Mouse (Mus musculus) embryonic facial prominence, embryonic 15.5 days (tissue): ENCODE data around the gene Pla2g6. TPM values are rescaled to one million over a fixed set of nuclear protein-coding genes. Genes with fewer than 3 reads are reported as not detected.

Source experiments
- ATAC-seq: fragments of 200-750 bp; cut with Nextera tagmentation; 2 replicates; pipeline ENCODE4 v1.8.0; 2017; ENCODE audit warnings: low read depth, moderate TSS enrichment; ENCODE audit not compliant: insufficient number of reproducible peaks, low FRiP score, low TSS enrichment
- H3K27ac ChIP-seq: fragments of 300-500 bp; sonication (generic); replicated peaks from 2 replicates; pipeline ENCODE4 v1.5.1; 2015; ENCODE audit warnings: mild to moderate bottlenecking, inconsistent platforms
- H3K27me3 ChIP-seq: fragments of 300-500 bp; sonication (generic); 2 replicates; pipeline ENCODE4 v1.6.1; 2015; ENCODE audit warnings: inconsistent platforms
- H3K36me3 ChIP-seq: fragments of 300-500 bp; sonication (generic); 2 replicates; pipeline ENCODE4 v1.6.1; 2015; ENCODE audit warnings: mild to moderate bottlenecking, inconsistent platforms
- H3K4me1 ChIP-seq: fragments of 300-500 bp; sonication (generic); 2 replicates; pipeline ENCODE4 v1.6.1; 2015; ENCODE audit warnings: inconsistent platforms
- H3K4me2 ChIP-seq: fragments of 300-500 bp; sonication (generic); replicated peaks from 2 replicates; pipeline ENCODE4 v1.6.1; 2015; ENCODE audit warnings: mild to moderate bottlenecking, inconsistent platforms
- H3K4me3 ChIP-seq: fragments of 300-500 bp; sonication (generic); replicated peaks from 2 replicates; pipeline ENCODE4 v1.5.1; 2015; ENCODE audit warnings: mild to moderate bottlenecking, inconsistent platforms
- H3K9ac ChIP-seq: fragments of 300-500 bp; sonication (generic); 2 replicates; pipeline ENCODE4 v1.6.1; 2015; ENCODE audit warnings: inconsistent platforms
- H3K9me3 ChIP-seq: fragments of 300-500 bp; sonication (generic); replicated peaks from 2 replicates; pipeline ENCODE4 v1.6.1; 2016; ENCODE audit warnings: inconsistent platforms
- WGBS: fragments of 180-500 bp; shearing (Covaris S2); methylation state at CpG from one replicate; pipeline ENCODE4 v1.1.7; 2015; 5-methylcytosine and 5-hydroxymethylcytosine counted together
- polyA plus RNA-seq: library from polyadenylated mRNA; unstranded; fragments of >200 nt; fragmentation: Nextera tagmentation; extraction: Ambion mirVana; gene quantifications from 2 replicates; pipeline ENCODE4 v1.2.1, GENCODE M21; 2015

Pla2g6 gene
- polyA plus RNA-seq, 1 experiment from 2014 or later, result 17.0 TPM

DNA sequence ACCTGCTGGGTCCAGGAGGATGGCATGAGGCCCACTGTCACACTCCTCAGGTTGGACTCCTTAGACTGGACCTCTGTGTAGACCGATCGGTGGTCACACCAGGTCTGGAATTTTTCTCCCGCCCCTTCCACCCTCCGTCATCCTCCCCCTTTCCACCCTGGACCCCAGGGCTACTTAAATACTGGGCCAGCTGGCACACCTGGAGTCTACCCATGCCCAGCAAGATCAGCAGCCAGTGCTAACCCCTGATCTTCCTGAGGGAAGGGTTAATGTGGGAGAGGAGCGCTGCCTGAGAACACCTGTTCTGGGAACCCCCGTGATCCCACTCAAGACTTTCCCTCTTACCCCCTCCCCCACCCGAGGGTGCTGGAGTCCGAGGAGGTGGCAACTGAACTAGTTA lies 20.5 kb upstream of the Pla2g6 start:
- Histone ChIP-seq H3K27ac (0 out of 2 replicates have a peak overlapping the region, but pooled peaks have one; percentile 98), H3K27me3 (no peaks in the 10 kb centered on the region), H3K36me3 (no peaks in the 10 kb centered on the region), H3K9ac (peak overlapping the region; percentile 74; the same call in 1 of the 2 replicates), H3K4me3 (peak overlapping the region; percentile 81), H3K4me1 (peaks cover 29% of the 10 kb centered on the region), H3K4me2 (peak overlapping the region; percentile 91), H3K9me3 (no peaks in the 10 kb centered on the region)
- 66% methylated on average over 8 of the region's 8 CpGs for WGBS
- ATAC-seq, result no peak

DNA sequence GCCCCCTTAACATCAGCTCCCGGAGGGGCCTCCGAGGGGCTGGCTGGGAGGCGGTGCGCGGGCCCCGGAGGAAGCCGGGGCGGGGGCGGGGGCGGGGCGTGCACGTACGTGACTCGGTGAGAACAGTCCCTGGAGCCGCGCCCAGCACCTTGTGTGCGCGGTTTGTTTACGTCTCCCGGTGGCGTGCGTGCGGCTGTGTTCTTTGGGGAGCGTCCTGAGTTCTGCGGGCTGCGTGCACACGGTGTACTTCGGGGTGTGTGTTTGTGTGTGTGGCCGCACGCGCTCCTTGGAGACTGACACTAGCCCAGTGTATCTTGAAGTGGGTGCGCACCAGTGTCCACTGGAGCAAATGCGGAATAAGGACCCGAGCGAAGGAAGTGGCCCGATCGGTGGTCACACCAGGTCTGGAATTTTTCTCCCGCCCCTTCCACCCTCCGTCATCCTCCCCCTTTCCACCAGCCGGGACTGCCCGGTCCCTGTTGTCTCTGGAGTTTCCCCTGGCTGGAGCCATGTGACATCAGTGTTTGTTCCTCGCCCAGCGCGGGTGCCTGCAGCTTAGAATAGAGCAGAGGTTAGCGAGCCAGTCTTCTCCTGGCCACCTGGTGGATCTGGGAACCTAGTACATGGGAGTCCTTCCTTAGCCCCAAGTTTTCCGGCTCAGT lies 19.8 kb upstream of the Pla2g6 start:
- ATAC-seq, result peak; percentile 84
- H3K27ac ChIP-seq, result peak overlapping the region; percentile 98
- no peaks in the 10 kb centered on the region for H3K36me3 ChIP-seq
- no peaks in the 10 kb centered on the region for H3K27me3 ChIP-seq
- H3K4me3 ChIP-seq, result peak overlapping the region; percentile 81
- 1% methylated on average over 46 of the region's 46 CpGs for WGBS
- H3K4me1 ChIP-seq, result peaks cover 29% of the 10 kb centered on the region
- peak overlapping the region; percentile 91 for H3K4me2 ChIP-seq
- H3K9ac ChIP-seq, result peak overlapping the region; percentile 74
- H3K9me3 ChIP-seq, result no peaks in the 10 kb centered on the region

DNA sequence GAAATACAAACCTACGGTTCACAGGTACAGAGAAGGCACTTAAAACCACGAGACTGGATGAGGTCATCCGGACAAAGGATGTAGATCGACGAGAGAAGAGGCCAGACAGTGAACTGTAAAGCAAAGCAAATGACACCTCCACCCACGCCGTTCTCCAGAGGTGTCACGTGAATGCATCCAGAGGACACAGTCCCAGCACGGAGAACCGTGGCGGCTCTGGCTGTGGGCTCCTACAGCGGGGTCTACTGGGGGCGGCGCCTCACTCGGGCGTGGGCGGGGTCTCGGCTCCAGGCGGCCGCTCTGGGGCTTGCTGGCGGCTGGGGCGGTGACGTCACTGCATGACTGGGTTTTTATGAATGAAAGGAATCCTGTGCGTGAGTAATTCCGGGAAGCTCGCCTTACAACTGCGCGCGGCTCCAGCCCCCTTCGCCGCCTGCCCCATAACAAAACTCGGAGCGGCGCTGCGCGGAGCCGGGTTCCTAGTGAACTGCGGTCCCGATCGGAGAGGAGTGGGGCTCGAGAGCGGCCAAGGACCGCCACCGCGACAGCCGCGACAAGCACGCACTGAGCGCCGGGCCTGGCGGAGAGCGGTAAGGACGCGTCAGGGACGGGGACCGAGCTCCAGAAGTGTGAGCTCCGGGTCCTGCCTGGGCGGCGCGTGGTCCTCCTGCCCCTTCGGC lies 19.1 kb upstream of the Pla2g6 start:
- Histone ChIP-seq H3K4me2 (peak overlapping the region; percentile 91), H3K27ac (peak overlapping the region; percentile 98)
- under 1% methylated on average over 61 of the region's 61 CpGs for WGBS

DNA sequence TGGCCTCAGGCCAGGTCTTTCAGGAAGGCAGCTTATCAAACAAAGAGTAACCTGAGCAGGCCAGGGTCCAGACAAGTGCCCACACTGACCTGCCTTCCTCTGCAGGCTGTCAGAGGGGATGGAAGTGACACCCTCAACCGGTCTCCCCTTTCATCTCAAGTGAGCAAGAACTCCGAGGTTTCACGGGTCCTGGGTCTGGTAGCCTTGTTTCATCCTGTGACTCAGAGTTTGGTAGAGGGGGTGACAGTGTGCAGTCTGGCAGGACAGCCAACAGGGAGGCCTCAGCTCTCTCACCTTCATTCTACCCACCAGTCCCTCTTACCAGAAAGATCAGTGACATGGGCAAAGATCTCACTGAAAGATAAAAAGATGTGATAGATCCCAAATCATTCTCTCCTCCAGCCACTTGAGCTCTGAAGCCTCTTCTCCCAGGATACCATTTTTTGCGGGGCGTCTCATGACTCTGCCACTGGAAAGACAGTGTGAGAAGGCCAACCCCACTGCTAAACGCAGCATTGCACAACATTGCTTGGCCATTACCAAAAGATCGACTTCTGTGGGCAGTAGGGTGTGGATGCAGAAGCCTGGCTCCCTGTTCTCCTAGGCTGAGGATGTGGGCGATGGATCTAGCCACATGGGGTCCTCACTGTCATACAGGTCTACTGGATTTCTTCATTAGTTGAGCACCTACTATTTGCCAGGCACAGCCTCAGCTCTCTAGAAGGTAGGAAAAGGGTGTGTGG lies 18.0 kb upstream of the Pla2g6 start, which contains the start of gene Maff:
TSS of gene Maff (plus strand) at position 571 of the 743 bp plus-strand sequence.
- Histone ChIP-seq H3K9ac (peak within 1 kb of the TSS; percentile 74), H3K4me1 (peaks cover 17% of the 10 kb centered on the region), H3K9me3 (no peaks in the 10 kb centered on the region), H3K27me3 (no peaks in the 10 kb centered on the region), H3K36me3 (no peaks in the 10 kb centered on the region), H3K4me3 (peak within 1 kb of the TSS; percentile 81), H3K27ac (peak within 1 kb of the TSS; percentile 98), H3K4me2 (peak within 1 kb of the TSS; percentile 91)
- WGBS, result 49% methylated on average over 8 of the region's 8 CpGs
- no peak for ATAC-seq

More for the DNA sequence above, 19.1 kb upstream of the Pla2g6 start:
- Histone ChIP-seq H3K27me3 (no peaks in the 10 kb centered on the region), H3K4me3 (peak overlapping the region; percentile 81), H3K4me1 (peaks cover 28% of the 10 kb centered on the region), H3K9me3 (no peaks in the 10 kb centered on the region), H3K36me3 (no peaks in the 10 kb centered on the region), H3K9ac (peak overlapping the region; percentile 74)
- ATAC-seq, result peak; percentile 86

DNA sequence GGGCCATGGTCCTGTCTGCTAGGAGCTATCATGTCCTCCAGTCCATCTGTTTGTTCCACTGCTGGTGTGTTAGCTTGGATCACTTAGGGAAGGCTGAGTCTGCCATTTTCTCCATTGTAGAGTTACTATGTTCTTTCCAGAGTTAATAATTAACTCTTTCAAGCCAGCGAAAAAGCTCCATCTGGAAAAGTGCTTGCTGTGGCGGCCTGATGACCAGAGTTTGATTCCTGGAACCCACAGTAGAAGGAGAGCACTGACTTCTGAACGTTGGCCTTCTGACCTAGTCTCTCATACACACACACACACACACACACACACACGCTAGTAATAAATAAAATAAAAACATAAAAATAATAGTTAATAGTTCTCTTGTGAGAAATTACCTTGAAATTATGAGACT lies 16.4 kb upstream of the Pla2g6 start:
- WGBS, result 77% methylated on average over 4 of the region's 4 CpGs
- Histone ChIP-seq H3K9ac (no peak overlapping the region), H3K9me3 (no peaks in the 10 kb centered on the region), H3K36me3 (no peaks in the 10 kb centered on the region), H3K4me3 (no peak overlapping the region), H3K27me3 (no peaks in the 10 kb centered on the region), H3K27ac (no peak overlapping the region), H3K4me1 (peaks cover 12% of the 10 kb centered on the region), H3K4me2 (no peak overlapping the region)
- no peak for ATAC-seq

DNA sequence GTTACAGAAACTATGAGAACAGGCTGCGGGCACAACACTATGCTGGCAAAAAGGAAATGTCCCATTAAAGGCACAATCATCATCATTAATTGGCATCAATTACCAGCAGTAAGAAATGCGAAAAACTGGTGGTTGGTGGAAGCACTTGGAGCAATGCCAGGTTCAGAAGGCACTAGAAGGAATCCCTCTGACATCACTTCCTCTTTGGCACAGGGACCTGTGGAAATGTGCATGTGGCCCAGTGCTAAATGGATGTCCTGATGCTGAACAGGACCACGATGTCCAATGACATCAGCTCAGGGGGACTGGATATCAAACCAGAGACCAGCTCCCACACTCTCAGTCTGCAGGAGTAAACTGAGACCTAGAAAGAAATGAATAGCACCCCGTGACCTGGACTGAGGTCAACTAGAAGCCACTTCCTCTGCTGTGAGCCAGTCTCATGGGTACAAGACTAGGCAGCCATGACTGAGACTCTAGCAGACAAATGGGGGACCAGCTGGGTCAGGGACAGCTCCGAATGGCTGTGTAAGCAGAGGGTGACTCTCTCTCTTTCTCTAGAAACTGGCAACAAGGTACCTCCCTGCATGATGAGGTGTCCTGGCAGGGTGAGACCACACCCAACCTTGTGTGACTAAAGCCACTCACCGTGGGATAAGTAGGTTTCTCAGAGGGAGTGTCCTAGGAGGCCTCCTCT lies 14.6 kb upstream of the Pla2g6 start:
- Histone ChIP-seq H3K9ac (no peak overlapping the region), H3K4me2 (no peak overlapping the region), H3K27me3 (no peaks in the 10 kb centered on the region), H3K36me3 (no peaks in the 10 kb centered on the region), H3K4me1 (0 out of 2 replicates have a peak, but pooled peaks cover 3% of the 10 kb centered on the region), H3K27ac (no peak overlapping the region), H3K9me3 (no peaks in the 10 kb centered on the region), H3K4me3 (no peak overlapping the region)
- ATAC-seq, result no peak
- WGBS, result 61% methylated on average over 6 of the region's 6 CpGs

DNA sequence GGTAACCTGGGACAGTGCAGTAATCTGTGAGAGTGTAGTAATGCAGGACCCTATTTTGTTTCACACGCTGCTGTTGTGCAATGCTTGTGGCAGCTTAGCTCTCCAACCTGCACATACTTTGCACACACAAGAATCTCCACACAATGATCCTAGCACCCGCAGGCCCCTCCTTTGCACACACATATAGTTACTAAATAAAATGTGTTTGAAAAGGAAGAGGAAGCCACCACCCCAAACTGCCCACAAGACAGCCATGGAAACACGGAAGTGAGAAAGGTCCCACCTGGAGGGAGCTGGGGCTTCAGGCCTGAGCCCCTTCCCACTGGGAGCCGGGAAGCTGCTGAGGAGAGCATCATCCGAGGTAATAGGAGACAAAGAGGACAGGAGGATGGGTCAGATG lies 10.8 kb upstream of the Pla2g6 start:
- H3K36me3 ChIP-seq, result no peaks in the 10 kb centered on the region
- WGBS, result 68% methylated on average over 5 of the region's 5 CpGs
- H3K27me3 ChIP-seq, result no peaks in the 10 kb centered on the region
- no peak overlapping the region for H3K27ac ChIP-seq
- H3K9me3 ChIP-seq, result no peaks in the 10 kb centered on the region
- H3K4me2 ChIP-seq, result no peak overlapping the region
- H3K9ac ChIP-seq, result no peak overlapping the region
- H3K4me3 ChIP-seq, result no peak overlapping the region
- no peak for ATAC-seq
- peaks cover 8% of the 10 kb centered on the region for H3K4me1 ChIP-seq

DNA sequence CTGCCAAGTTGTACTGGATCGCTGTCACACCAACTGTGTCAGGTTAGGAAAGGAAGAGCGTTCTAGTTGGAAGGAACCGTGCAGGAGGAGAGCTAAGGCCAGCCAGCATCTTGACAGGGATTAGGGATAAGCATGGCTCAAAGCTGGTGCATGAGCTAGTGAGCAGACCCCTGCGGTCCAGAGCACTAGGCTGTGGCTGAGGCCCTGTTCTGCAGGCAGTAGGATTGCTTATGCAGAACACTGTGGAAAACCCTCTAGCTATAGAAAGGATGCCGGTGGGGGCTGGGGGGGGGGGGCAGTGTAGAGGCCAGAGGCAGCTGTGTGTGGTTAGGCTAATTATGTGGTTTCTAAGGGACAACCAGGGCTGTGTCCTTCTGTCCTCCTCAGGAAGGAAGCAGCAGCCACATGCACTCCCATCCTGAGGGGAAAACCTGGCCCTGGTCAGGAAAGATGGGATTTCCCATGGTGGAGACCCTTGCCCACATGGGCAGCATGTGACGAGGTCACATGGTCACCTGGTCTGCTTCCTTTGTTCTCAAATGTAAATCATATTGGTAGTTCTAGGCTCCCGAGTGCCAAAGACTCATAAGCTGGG lies 7.0 kb upstream of the Pla2g6 start:
- H3K4me1 ChIP-seq, result peaks cover 8% of the 10 kb centered on the region
- ATAC-seq, result peak; percentile 72; the same call in 1 of the 2 replicates
- 41% methylated on average over 7 of the region's 7 CpGs for WGBS

DNA sequence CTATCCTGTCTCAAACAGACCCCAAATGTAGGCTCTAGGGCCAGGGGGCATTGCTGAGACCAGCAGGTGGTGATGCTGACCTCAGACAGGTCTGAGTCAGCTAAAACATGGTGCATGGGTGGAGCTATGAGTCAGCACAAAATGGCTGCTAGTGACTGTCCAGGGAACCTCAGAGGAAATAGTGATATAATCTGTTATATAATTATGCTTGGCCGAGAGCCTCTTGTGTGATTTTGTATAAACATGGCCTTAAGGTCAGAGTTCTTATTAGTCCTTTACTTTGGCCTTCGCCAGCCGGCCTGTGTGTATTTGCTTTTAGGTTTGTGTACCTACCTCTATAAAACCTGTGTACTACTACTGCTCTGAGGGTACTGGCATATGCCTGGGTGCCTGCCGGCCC lies 5.2 kb upstream of the Pla2g6 start:
- Histone ChIP-seq H3K4me3 (no peak overlapping the region), H3K36me3 (no peaks in the 10 kb centered on the region), H3K9ac (no peak overlapping the region), H3K4me2 (no peak overlapping the region), H3K4me1 (peaks cover 8% of the 10 kb centered on the region), H3K27me3 (no peaks in the 10 kb centered on the region), H3K27ac (no peak overlapping the region), H3K9me3 (no peaks in the 10 kb centered on the region)
- 69% methylated on average over 4 of the region's 4 CpGs for WGBS
- no peak for ATAC-seq

More for the DNA sequence above, 7.0 kb upstream of the Pla2g6 start:
- Histone ChIP-seq H3K4me2 (no peak overlapping the region), H3K9me3 (no peaks in the 10 kb centered on the region), H3K27ac (no peak overlapping the region), H3K4me3 (no peak overlapping the region), H3K27me3 (no peaks in the 10 kb centered on the region), H3K36me3 (no peaks in the 10 kb centered on the region), H3K9ac (no peak overlapping the region)

DNA sequence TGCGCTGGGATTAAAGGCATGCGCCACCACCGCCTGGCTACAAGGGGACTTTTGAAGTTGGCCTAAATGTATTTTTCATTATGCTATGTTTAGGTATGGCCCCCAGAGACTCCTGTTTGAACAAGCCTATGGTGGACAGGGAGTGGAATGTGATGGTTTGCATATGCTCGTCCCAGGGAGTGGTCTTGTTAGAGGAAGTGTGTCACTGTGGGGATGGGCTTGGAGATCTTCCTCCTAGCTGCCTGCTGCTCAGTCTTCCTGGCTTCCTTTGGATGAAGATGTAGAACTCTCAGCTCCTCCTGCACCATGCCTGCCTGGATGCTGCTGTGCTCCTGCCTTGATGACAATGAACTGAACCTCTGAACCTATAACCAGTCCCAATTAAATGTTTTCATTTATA lies 2.3 kb upstream of the Pla2g6 start:
- ATAC-seq, result no peak
- no peak overlapping the region for H3K4me2 ChIP-seq
- no peaks in the 10 kb centered on the region for H3K27me3 ChIP-seq
- H3K4me3 ChIP-seq, result no peak overlapping the region
- no peaks in the 10 kb centered on the region for H3K36me3 ChIP-seq
- no peaks in the 10 kb centered on the region for H3K9me3 ChIP-seq
- whole genome bisulfite sequencing, result 62% methylated on average over 4 of the region's 4 CpGs
- H3K4me1 ChIP-seq, result peaks cover 28% of the 10 kb centered on the region
- H3K27ac ChIP-seq, result no peak overlapping the region
- H3K9ac ChIP-seq, result no peak overlapping the region
